Mouse (Mus musculus) erythroblast, embryonic 14.5 days (primary cell): ENCODE measurements around the gene Tnfaip8l1.

Source experiments
- GATA1 ChIP-seq: IDR thresholded peaks from 2 replicates; pipeline ENCODE4 v1.6.1; 2012; ENCODE audit warnings: low read length, inconsistent platforms, mixed read lengths
- TAL1 ChIP-seq: IDR thresholded peaks from 3 replicates; pipeline ENCODE4 v1.6.1; 2012; ENCODE audit warnings: low read length, inconsistent platforms, mixed read lengths

DNA sequence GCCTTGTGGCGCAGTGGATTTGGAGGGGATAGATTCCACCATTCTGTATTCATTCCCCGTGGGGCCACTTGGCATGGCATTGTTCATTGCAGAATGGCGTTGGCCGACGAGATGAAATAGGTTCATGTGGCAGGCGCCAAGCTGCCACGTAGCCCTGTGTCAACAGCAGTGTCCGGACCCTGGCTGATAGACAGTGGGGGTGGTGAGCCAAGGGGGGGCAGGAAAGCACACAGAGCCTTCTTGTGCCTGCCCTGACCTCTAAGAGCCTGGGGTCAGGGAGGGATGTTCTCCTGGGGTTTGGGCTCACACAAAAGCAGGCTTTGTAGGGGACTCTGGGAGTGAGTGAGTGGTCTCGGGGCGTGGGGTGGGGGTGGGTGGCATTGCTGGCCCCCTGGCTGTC lies 8.4 kb downstream of the Tnfaip8l1 start:
- TF ChIP-seq GATA1, result no peak
- no peak for TF ChIP-seq TAL1
